8 mouse cellular contexts compared by ENCODE assay signal in the genomic region with DNA sequence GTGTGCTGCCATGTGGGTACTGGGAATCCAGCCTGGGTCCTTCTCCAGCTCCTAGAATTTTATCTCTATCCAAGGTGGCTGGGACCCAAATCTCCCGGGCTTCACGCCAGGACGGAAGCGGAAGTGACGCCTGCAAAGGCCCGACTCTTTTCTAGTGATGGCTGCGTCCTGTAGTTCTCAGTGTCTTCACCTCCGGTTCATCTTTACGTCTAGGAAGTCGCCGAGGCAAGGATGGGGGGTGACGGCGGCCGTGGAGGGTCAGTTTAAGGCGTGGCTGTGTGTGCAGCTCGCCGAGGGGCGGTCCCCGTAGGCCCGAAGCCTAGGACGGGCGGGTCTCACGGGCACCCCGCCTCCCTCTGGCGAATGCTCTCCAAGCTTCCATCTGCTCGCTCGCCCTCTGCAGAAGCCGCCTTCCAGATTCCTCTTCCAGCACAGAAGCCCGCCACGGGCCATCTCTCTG. TPM values are rescaled to one million over a fixed set of nuclear protein-coding genes. Genes with fewer than 3 reads are reported as not detected.
DNase-seq lines count a peak whose midpoint lies in the region; ATAC-seq lines count a peak whose summit lies in the region.

A gene (plus strand): TSS at position 117 of the 460 bp plus-strand sequence.

- peak within 1 kb of the TSS; percentile 78 for H3K4me3 ChIP-seq in hindbrain, embryonic 16.5 days (ENCODE audit: low read length)
- H3K4me3 ChIP-seq in macrophage (ENCODE audit: inconsistent target) = peak within 1 kb of the TSS; percentile 61

- H3K36me3 ChIP-seq in hindbrain, embryonic 16.5 days (ENCODE audit: control insufficient read depth, insufficient read depth, low read length) = no peaks in the 10 kb centered on the region
- no peaks in the 10 kb centered on the region for H3K36me3 ChIP-seq in macrophage (ENCODE audit: inconsistent target)

- peak within 1 kb of the TSS; percentile 93 for H3K27ac ChIP-seq in hindbrain, embryonic 16.5 days (ENCODE audit: low read depth, low read length)
- H3K27ac ChIP-seq in macrophage = peak within 1 kb of the TSS; percentile 21; the same call in 1 of the 2 replicates

- H3K9me3 ChIP-seq in hindbrain, embryonic 16.5 days (ENCODE audit: control insufficient read depth, low read length) = no peaks in the 10 kb centered on the region

- peak; percentile 93 for DNase-seq in WW6 (ENCODE audit: low read depth, low spot score)
- DNase-seq in cerebellum, postnatal 4 days (ENCODE audit: low spot score in 2 of 2) = peak; percentile 98
- DNase-seq in gastrocnemius, adult 18-20 months (ENCODE audit: low spot score) = peak; percentile 98
- DNase-seq in left cerebral cortex, adult 18-20 months (ENCODE audit: low spot score in 2 of 2) = peak; percentile 100
- DNase-seq in right cerebral cortex, adult 18-20 months = peak; percentile 100
- peak; percentile 98 for DNase-seq in urinary bladder, postnatal 10 days (ENCODE audit: low spot score)

- peaks cover 14% of the 10 kb centered on the region for H3K27me3 ChIP-seq in hindbrain, embryonic 16.5 days (replicated peaks; ENCODE audit: control insufficient read depth, insufficient read depth, low read length)

- peak; percentile 99 for ATAC-seq in hindbrain, embryonic 16.5 days

- peaks cover 8% of the 10 kb centered on the region; the same call in 1 of the 2 replicates for H3K79me2 ChIP-seq in macrophage (ENCODE audit: inconsistent target)

- WGBS in hindbrain, embryonic 16.5 days = under 1% methylated on average over 29 of the region's 30 CpGs
- under 1% methylated on average over 30 of the region's 30 CpGs for WGBS in macrophage (ENCODE audit: missing documents)

- H3K4me2 ChIP-seq in hindbrain, embryonic 16.5 days (ENCODE audit: low read length) = peak within 1 kb of the TSS; percentile 70

- peaks cover 3% of the 10 kb centered on the region for H3K4me1 ChIP-seq in hindbrain, embryonic 16.5 days (ENCODE audit: control insufficient read depth, insufficient read depth, low read depth, low read length)

- H3K9ac ChIP-seq in hindbrain, embryonic 16.5 days (ENCODE audit: low read depth, low read length) = peak within 1 kb of the TSS; percentile 91

RNA-seq across cellular contexts. Expression of the gene that starts here (rescaled TPM):
- 1 to 10 TPM; 1.7 to 2.3 TPM for total RNA-seq in gastrocnemius, adult 18-20 months (2021)
- 41.7 and 43.4 TPM in 2 replicates for polyA plus RNA-seq in hindbrain, embryonic 16.5 days (2015; fragmentation: Nextera tagmentation; extraction: Ambion mirVana)
- 10 to 100 TPM; 14.9 to 17.6 TPM for total RNA-seq in left cerebral cortex, adult 18-20 months (2021)
- 10 to 100 TPM in 12 of 26 experiments, 1 to 10 TPM in 13, under 1 TPM in 1; 1.00 to 21.1 (median 9.1) TPM for total RNA-seq in macrophage (2018; cell fraction: chromatin; rRNA removed)
- 1 to 10 TPM in 24 of 26 experiments, under 1 TPM in 2; 0.91 to 5.0 (median 3.6) TPM for total RNA-seq in macrophage (2018; cell fraction: cytosol; rRNA removed)
- 10 to 100 TPM in 8 of 26 experiments, 1 to 10 TPM in 18; 1.0 to 22.4 (median 6.0) TPM for total RNA-seq in macrophage (2018; cell fraction: nucleus; rRNA removed)
- 3.0 to 7.6 TPM (median 3.6 TPM) in 3 replicates for polyA plus RNA-seq in macrophage (2018)

Comparison
In these comparisons a context has a peak if more than half of its experiments do, and no peak if none do; other contexts are left out.
1. Peak in every context shown above with its lines: DNase-seq, ATAC-seq, H3K4me3 ChIP-seq and H3K27ac ChIP-seq.
2. RNA of the gene that starts here (total RNA-seq): 14.9 to 17.6 TPM in left cerebral cortex, adult 18-20 months; 1.7 to 2.3 TPM in gastrocnemius, adult 18-20 months; every median in the first group is over 4 times any median in the second.